Mouse (Mus musculus): ENCODE measurements at regions not wholly inside any gene's neighbourhood (a gene's known extent, or its start where the extent isn't known, plus 50 kb on each side); places are given as distances from the start of the nearest gene placed in this dataset.

- DNase-seq, result no peak
Observed at GRCm38 (mm10) chr13:99097606-99098545, 86.7 kb upstream of the Zfp366 start.

GRCm38 (mm10) chr13:99096837-99097236 lies 87.8 kb upstream of the Zfp366 start:
- no peak for DNase-seq

- no peak for DNase-seq
Observed at GRCm38 (mm10) chr13:99095006-99095405, 89.6 kb upstream of the Zfp366 start.

GRCm38 (mm10) chr13:99094221-99094620 lies 90.4 kb upstream of the Zfp366 start:
- no peak for DNase-seq

- peak; percentile 78 for DNase-seq
Observed at GRCm38 (mm10) chr13:99093269-99093668, 91.4 kb upstream of the Zfp366 start.

GRCm38 (mm10) chr13:99092279-99092930 lies 92.2 kb upstream of the Zfp366 start:
- DNase-seq, result no peak

- DNase-seq, result peak; percentile 4
Observed at GRCm38 (mm10) chr13:99091562-99092278, 92.9 kb upstream of the Zfp366 start.

- DNase-seq, result no peak
Observed at GRCm38 (mm10) chr13:99090361-99090760, 94.3 kb upstream of the Zfp366 start.

GRCm38 (mm10) chr13:99088285-99088684 lies 96.3 kb upstream of the Zfp366 start:
- no peak for DNase-seq

GRCm38 (mm10) chr13:99079331-99079761 lies 95.0 kb upstream of the 1700024P04Rik start:
- no peak for DNase-seq

GRCm38 (mm10) chr13:99078643-99079042 lies 94.3 kb upstream of the 1700024P04Rik start:
- DNase-seq, result no peak

- no peak for DNase-seq
Observed at GRCm38 (mm10) chr13:99077039-99077749, 92.8 kb upstream of the 1700024P04Rik start.

- no peak for DNase-seq
Observed at GRCm38 (mm10) chr13:99075467-99075866, 91.1 kb upstream of the 1700024P04Rik start.

GRCm38 (mm10) chr13:99071821-99072414 lies 87.6 kb upstream of the 1700024P04Rik start:
- no peak for DNase-seq

- DNase-seq, result no peak
Observed at GRCm38 (mm10) chr13:99071413-99071812, 87.0 kb upstream of the 1700024P04Rik start.

- no peak for DNase-seq
Observed at GRCm38 (mm10) chr13:99069767-99070166, 85.4 kb upstream of the 1700024P04Rik start.

GRCm38 (mm10) chr13:99067504-99067903 lies 83.1 kb upstream of the 1700024P04Rik start:
- no peak for DNase-seq

- no peak for DNase-seq
Observed at GRCm38 (mm10) chr13:99063431-99063830, 79.1 kb upstream of the 1700024P04Rik start.

GRCm38 (mm10) chr13:99062936-99063335 lies 78.6 kb upstream of the 1700024P04Rik start:
- no peak for DNase-seq

- DNase-seq, result no peak
Observed at GRCm38 (mm10) chr13:99058131-99058970, 74.0 kb upstream of the 1700024P04Rik start.

GRCm38 (mm10) chr13:99057696-99058095 lies 73.3 kb upstream of the 1700024P04Rik start:
- DNase-seq, result no peak
